Mouse (Mus musculus) liver, embryonic 14.5 days (tissue): ENCODE measurements around the gene Pwp2.

Source experiments
- CTCF ChIP-seq: IDR thresholded peaks from 2 replicates; pipeline ENCODE4 v1.5.1; 2016; ENCODE audit warnings: antibody characterized with exemption, low read depth, control low read depth
- EP300 ChIP-seq: IDR thresholded peaks from 2 replicates; pipeline ENCODE4 v1.6.1; 2016; ENCODE audit warnings: antibody characterized with exemption, low read depth

- no peak for TF ChIP-seq CTCF
- TF ChIP-seq EP300, result no peak
Measured at GRCm38 (mm10) chr10:78222908-78223307, 38.0 kb upstream of the Pwp2 start.
